Mouse (Mus musculus) hindbrain, embryonic 12.5 days (tissue): Measurements from ENCODE around the gene 2410004P03Rik. TPM values are rescaled to one million over a fixed set of nuclear protein-coding genes. Genes with fewer than 3 reads are reported as not detected.
"Not testable (repeated sequence)": the region's sequence is repeated elsewhere in the genome, so short reads cannot be mapped to it uniquely, and the experiment has no call there.

Source experiments
- ATAC-seq: fragments of 200-750 bp; cut with Nextera tagmentation; 2 replicates; pipeline ENCODE4 v1.8.0; 2017; ENCODE audit warnings: moderate TSS enrichment; ENCODE audit not compliant: low FRiP score
- H3K27ac ChIP-seq: fragments of 300-500 bp; sonication (generic); 2 replicates; pipeline ENCODE4 v1.5.1; 2016; ENCODE audit warnings: mild to moderate bottlenecking
- H3K27me3 ChIP-seq: fragments of 300-500 bp; sonication (generic); 2 replicates; pipeline ENCODE4 v1.6.1; 2016; ENCODE audit warnings: mild to moderate bottlenecking
- H3K36me3 ChIP-seq: fragments of 300-500 bp; sonication (generic); 2 replicates; pipeline ENCODE4 v1.6.1; 2016; ENCODE audit warnings: mild to moderate bottlenecking
- H3K4me1 ChIP-seq: fragments of 300-500 bp; sonication (generic); 2 replicates; pipeline ENCODE4 v1.6.1; 2016
- H3K4me2 ChIP-seq: fragments of 300-500 bp; sonication (generic); replicated peaks from 2 replicates; pipeline ENCODE4 v1.6.1; 2016; ENCODE audit warnings: mild to moderate bottlenecking
- H3K4me3 ChIP-seq: fragments of 300-500 bp; sonication (generic); 2 replicates; pipeline ENCODE4 v1.5.1; 2016; ENCODE audit warnings: mild to moderate bottlenecking
- H3K9ac ChIP-seq: fragments of 300-500 bp; sonication (generic); 2 replicates; pipeline ENCODE4 v1.6.1; 2016; ENCODE audit warnings: mild to moderate bottlenecking, moderate library complexity
- H3K9me3 ChIP-seq: fragments of 300-500 bp; sonication (generic); replicated peaks from 2 replicates; pipeline ENCODE4 v1.6.1; 2016; ENCODE audit warnings: mild to moderate bottlenecking
- WGBS: fragments of 180-500 bp; shearing (Covaris S2); methylation state at CpG from one replicate; pipeline ENCODE4 v1.1.7; 2016; 5-methylcytosine and 5-hydroxymethylcytosine counted together
- polyA plus RNA-seq: library from polyadenylated mRNA; unstranded; fragments of >200 nt; fragmentation: Nextera tagmentation; extraction: Ambion mirVana; gene quantifications from 2 replicates; pipeline ENCODE4 v1.2.1, GENCODE M21; 2016

2410004P03Rik gene
- polyA plus RNA-seq, 1 experiment from 2014 or later: 3.5 TPM

GRCm38 (mm10) chr12:17039415-17039814 is 27.9 kb upstream of the 2410004P03Rik start:
- Histone ChIP-seq H3K9ac (no peak overlapping the region), H3K4me2 (no peak overlapping the region), H3K4me3 (no peak overlapping the region), H3K27me3 (no peaks in the 10 kb centered on the region; the same call in 1 of the 2 replicates), H3K4me1 (peaks cover 2% of the 10 kb centered on the region), H3K9me3 (0 out of 2 replicates have a peak, but pooled peaks cover 4% of the 10 kb centered on the region), H3K27ac (no peak overlapping the region), H3K36me3 (no peaks in the 10 kb centered on the region)
- no peak for ATAC-seq
- 80% methylated on average over 2 of the region's 2 CpGs for WGBS

GRCm38 (mm10) chr12:17038246-17038645 is 26.7 kb upstream of the 2410004P03Rik start:
- no peak overlapping the region for H3K4me3 ChIP-seq
- ATAC-seq: no peak
- no peaks in the 10 kb centered on the region for H3K27me3 ChIP-seq

GRCm38 (mm10) chr12:17037053-17037610 is 25.6 kb upstream of the 2410004P03Rik start:
- ATAC-seq: no peak
- Histone ChIP-seq H3K9ac (no peak overlapping the region), H3K4me2 (no peak overlapping the region), H3K36me3 (no peaks in the 10 kb centered on the region), H3K4me3 (no peak overlapping the region), H3K4me1 (peaks cover 2% of the 10 kb centered on the region), H3K9me3 (no peaks in the 10 kb centered on the region), H3K27me3 (no peaks in the 10 kb centered on the region), H3K27ac (no peak overlapping the region)
- WGBS: 65% methylated on average over 14 of the region's 14 CpGs

More at GRCm38 (mm10) chr12:17038246-17038645, 26.7 kb upstream of the 2410004P03Rik start:
- H3K9ac ChIP-seq: no peak overlapping the region
- H3K4me1 ChIP-seq: peaks cover 2% of the 10 kb centered on the region
- H3K4me2 ChIP-seq: no peak overlapping the region
- no peak overlapping the region for H3K27ac ChIP-seq
- 84% methylated on average over 6 of the region's 6 CpGs for WGBS
- H3K9me3 ChIP-seq: no peaks in the 10 kb centered on the region
- no peaks in the 10 kb centered on the region for H3K36me3 ChIP-seq

- no peak overlapping the region for H3K4me3 ChIP-seq
- H3K27ac ChIP-seq: no peak overlapping the region
- H3K9me3 ChIP-seq: no peaks in the 10 kb centered on the region
- no peak overlapping the region for H3K9ac ChIP-seq
- no peak for ATAC-seq
- H3K27me3 ChIP-seq: no peaks in the 10 kb centered on the region
- 54% methylated on average over 9 of the region's 9 CpGs for WGBS
- H3K36me3 ChIP-seq: no peaks in the 10 kb centered on the region
- H3K4me2 ChIP-seq: no peak overlapping the region
- H3K4me1 ChIP-seq: peaks cover 2% of the 10 kb centered on the region
Measured at GRCm38 (mm10) chr12:17036532-17036931, 25.0 kb upstream of the 2410004P03Rik start.

- Histone ChIP-seq H3K4me2 (no peak overlapping the region), H3K4me1 (peaks cover 2% of the 10 kb centered on the region), H3K36me3 (no peaks in the 10 kb centered on the region), H3K27ac (no peak overlapping the region), H3K4me3 (no peak overlapping the region), H3K9ac (no peak overlapping the region), H3K9me3 (no peaks in the 10 kb centered on the region), H3K27me3 (no peaks in the 10 kb centered on the region)
- no peak for ATAC-seq
- WGBS: 64% methylated on average over 2 of the region's 2 CpGs
Measured at GRCm38 (mm10) chr12:17035128-17035527, 23.6 kb upstream of the 2410004P03Rik start.

GRCm38 (mm10) chr12:17034671-17035070 is 23.1 kb upstream of the 2410004P03Rik start:
- no peak for ATAC-seq
- WGBS: 80% methylated on average over 5 of the region's 5 CpGs
- Histone ChIP-seq H3K36me3 (no peaks in the 10 kb centered on the region), H3K4me1 (peaks cover 2% of the 10 kb centered on the region), H3K4me2 (no peak overlapping the region), H3K9me3 (no peaks in the 10 kb centered on the region), H3K27me3 (no peaks in the 10 kb centered on the region), H3K27ac (no peak overlapping the region), H3K4me3 (no peak overlapping the region), H3K9ac (no peak overlapping the region)

GRCm38 (mm10) chr12:17033464-17033841 is 21.9 kb upstream of the 2410004P03Rik start:
- 0 out of 2 replicates have a peak, but pooled peaks have one; percentile 21 for ATAC-seq

GRCm38 (mm10) chr12:17032694-17033463 is 21.4 kb upstream of the 2410004P03Rik start:
- H3K9ac ChIP-seq: no peak overlapping the region
- H3K9me3 ChIP-seq: 0 out of 2 replicates have a peak, but pooled peaks cover 3% of the 10 kb centered on the region
- H3K4me2 ChIP-seq: no peak overlapping the region
- 45% methylated on average over 13 of the region's 13 CpGs for WGBS
- no peaks in the 10 kb centered on the region for H3K27me3 ChIP-seq
- no peaks in the 10 kb centered on the region for H3K36me3 ChIP-seq
- peaks cover 2% of the 10 kb centered on the region for H3K4me1 ChIP-seq
- peak; percentile 59; the same call in 1 of the 2 replicates for ATAC-seq
- no peak overlapping the region for H3K27ac ChIP-seq
- H3K4me3 ChIP-seq: no peak overlapping the region

More at GRCm38 (mm10) chr12:17033464-17033841, 21.9 kb upstream of the 2410004P03Rik start:
- Histone ChIP-seq H3K4me2 (no peak overlapping the region), H3K4me1 (peaks cover 2% of the 10 kb centered on the region), H3K27me3 (no peaks in the 10 kb centered on the region), H3K27ac (no peak overlapping the region), H3K4me3 (no peak overlapping the region), H3K9ac (no peak overlapping the region), H3K36me3 (no peaks in the 10 kb centered on the region), H3K9me3 (0 out of 2 replicates have a peak, but pooled peaks cover 3% of the 10 kb centered on the region)
- 76% methylated on average over 9 of the region's 9 CpGs for WGBS

- Histone ChIP-seq H3K27ac (no peak overlapping the region), H3K9me3 (0 out of 2 replicates have a peak, but pooled peaks cover 6% of the 10 kb centered on the region), H3K9ac (no peak overlapping the region), H3K27me3 (no peaks in the 10 kb centered on the region), H3K36me3 (no peaks in the 10 kb centered on the region), H3K4me3 (no peak overlapping the region), H3K4me2 (no peak overlapping the region), H3K4me1 (no peaks in the 10 kb centered on the region)
- WGBS: 92% methylated on average over 6 of the region's 6 CpGs
- ATAC-seq: no peak
Measured at GRCm38 (mm10) chr12:17024554-17025110, 13.1 kb upstream of the 2410004P03Rik start.

- H3K9ac ChIP-seq: no peak overlapping the region
- H3K36me3 ChIP-seq: no peaks in the 10 kb centered on the region
- H3K4me2 ChIP-seq: no peak overlapping the region
- H3K4me1 ChIP-seq: no peaks in the 10 kb centered on the region
- no peaks in the 10 kb centered on the region for H3K27me3 ChIP-seq
- H3K9me3 ChIP-seq: 0 out of 2 replicates have a peak, but pooled peaks cover 3% of the 10 kb centered on the region
- WGBS: 82% methylated on average over 4 of the region's 4 CpGs
- no peak overlapping the region for H3K27ac ChIP-seq
- H3K4me3 ChIP-seq: no peak overlapping the region
- no peak for ATAC-seq
Measured at GRCm38 (mm10) chr12:17022145-17022544, 10.6 kb upstream of the 2410004P03Rik start.

- not testable (repeated sequence) for H3K4me2 ChIP-seq, H3K9me3 ChIP-seq, H3K27me3 ChIP-seq, H3K4me1 ChIP-seq, ATAC-seq, H3K36me3 ChIP-seq, H3K9ac ChIP-seq, H3K27ac ChIP-seq, H3K4me3 ChIP-seq
- WGBS: 89% methylated on average over 4 of the region's 4 CpGs
Measured at GRCm38 (mm10) chr12:17021125-17021524, 9.6 kb upstream of the 2410004P03Rik start.

GRCm38 (mm10) chr12:17018468-17018867 is 6.9 kb upstream of the 2410004P03Rik start:
- 28% methylated on average over 4 of the region's 4 CpGs for WGBS
- H3K27me3 ChIP-seq: no peaks in the 10 kb centered on the region
- H3K9me3 ChIP-seq: 0 out of 2 replicates have a peak, but pooled peaks cover 2% of the 10 kb centered on the region
- H3K4me3 ChIP-seq: no peak overlapping the region
- no peak overlapping the region for H3K9ac ChIP-seq
- no peak overlapping the region for H3K4me2 ChIP-seq
- no peaks in the 10 kb centered on the region for H3K4me1 ChIP-seq
- ATAC-seq: no peak
- no peaks in the 10 kb centered on the region for H3K36me3 ChIP-seq
- H3K27ac ChIP-seq: no peak overlapping the region
